Mouse (Mus musculus): ENCODE results near the gene Lrrc74b. TPM values are rescaled to one million over a fixed set of nuclear protein-coding genes. Genes with fewer than 3 reads are reported as not detected.
"Not testable (repeated sequence)": the region's sequence is repeated elsewhere in the genome, so short reads cannot be mapped to it uniquely, and the experiment has no call there.

Lrrc74b gene
- polyA plus RNA-seq, 1 experiment from 2014 or later, result 0.03 TPM

DNA sequence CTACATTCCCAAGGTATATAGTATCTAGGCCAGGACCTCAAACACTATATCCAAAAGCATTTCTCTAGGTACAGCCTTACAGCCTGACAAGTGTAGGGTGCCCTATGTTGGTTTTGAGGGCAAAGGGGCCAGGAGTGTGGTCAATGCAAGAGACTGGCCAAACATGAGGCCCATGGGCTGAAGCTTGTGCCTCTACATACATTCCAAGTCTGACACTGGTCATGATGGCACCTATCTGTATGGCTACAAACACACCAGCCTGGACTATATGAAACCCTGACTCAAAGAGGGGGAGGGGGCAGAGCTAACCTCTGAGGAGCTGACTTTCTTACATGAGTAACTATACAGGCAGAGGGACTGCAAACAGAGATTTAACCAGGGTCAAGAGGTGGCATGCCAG, 33.4 kb downstream of the Lrrc74b start:
- no peaks in the 10 kb centered on the region for H3K27me3 ChIP-seq
- ChIA-PET POLR2A (interaction anchor here (0.9 to 1.3 kb wide), 2 partner anchors 10 to 35 kb away, joined by 3 to 6 read pairs; no protein-coding TSS in a partner anchor), CTCF (interaction anchor here (3.3 kb wide), 1 partner anchor 9 kb away, joined by 11 read pairs; no protein-coding TSS in a partner anchor)
- DNase-seq (ENCODE audit: low read depth, low spot score) (no peak), ATAC-seq (no peak)
- in situ Hi-C loops (cut with MboI; ENCODE audit: low pct_unique_long_range_greater_than_20kb), result no loop called here
- no peak for TF ChIP-seq CTCF (IDR thresholded peaks at IDR 0.05)

DNA sequence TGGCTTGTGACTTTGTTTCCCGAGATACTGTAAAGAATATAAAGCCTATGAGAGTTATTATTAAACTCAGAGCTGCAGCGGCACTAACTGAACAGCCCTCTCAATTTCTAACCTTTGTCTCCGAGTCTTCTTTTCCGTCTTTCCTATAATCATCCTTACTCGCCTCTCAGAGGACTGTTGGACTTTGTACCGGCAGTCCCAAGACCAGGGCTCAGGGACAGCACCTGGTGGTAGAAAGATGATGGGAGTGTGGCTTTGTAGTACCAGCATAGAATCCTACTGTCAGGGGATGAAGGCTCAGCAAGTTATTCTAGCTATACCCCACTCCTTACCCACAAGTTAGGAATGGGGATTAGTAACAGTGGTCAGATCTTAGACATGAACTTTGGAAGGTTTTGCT, 34.8 kb downstream of the Lrrc74b start:
- in situ Hi-C loops (cut with MboI; ENCODE audit: low pct_unique_long_range_greater_than_20kb), result no loop called here
- no peak for ATAC-seq

DNA sequence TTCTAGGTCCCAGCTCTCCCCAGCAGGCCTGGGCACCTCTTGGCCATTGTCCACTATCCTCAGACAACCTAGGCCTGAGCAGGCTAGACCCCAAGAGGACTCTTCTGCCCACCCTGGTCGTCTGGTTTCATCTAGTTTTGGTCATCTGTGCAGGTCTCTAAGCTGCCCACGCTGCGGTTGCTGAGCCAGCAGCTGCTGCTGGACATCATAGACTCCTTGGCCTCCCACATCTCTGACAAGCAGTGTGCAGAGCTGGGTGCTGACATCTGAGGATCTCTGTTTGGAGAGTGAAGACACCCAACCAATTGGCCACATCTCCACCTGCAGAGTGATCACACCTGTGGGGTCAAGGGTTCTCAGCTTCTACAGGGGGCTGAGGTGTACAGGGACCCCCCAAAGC, 35.5 kb downstream of the Lrrc74b start:
- ChIA-PET CTCF (interaction anchor here (1.1 kb wide), 1 partner anchor 50 kb away, joined by 3 read pairs; no protein-coding TSS in a partner anchor), POLR2A (no interaction called here)
- ATAC-seq (no peak), DNase-seq (ENCODE audit: low read depth, low spot score) (no peak)
- in situ Hi-C loops (cut with MboI; ENCODE audit: low pct_unique_long_range_greater_than_20kb), result no loop called here
- TF ChIP-seq CTCF (IDR thresholded peaks at IDR 0.05), result no peak
- no peaks in the 10 kb centered on the region for H3K27me3 ChIP-seq

More for the DNA sequence above, 34.8 kb downstream of the Lrrc74b start:
- ChIA-PET POLR2A (no interaction called here), CTCF (no interaction called here)
- no peaks in the 10 kb centered on the region for H3K27me3 ChIP-seq
- no peak for TF ChIP-seq CTCF (IDR thresholded peaks at IDR 0.05)
- DNase-seq (ENCODE audit: low read depth, low spot score), result no peak

DNA sequence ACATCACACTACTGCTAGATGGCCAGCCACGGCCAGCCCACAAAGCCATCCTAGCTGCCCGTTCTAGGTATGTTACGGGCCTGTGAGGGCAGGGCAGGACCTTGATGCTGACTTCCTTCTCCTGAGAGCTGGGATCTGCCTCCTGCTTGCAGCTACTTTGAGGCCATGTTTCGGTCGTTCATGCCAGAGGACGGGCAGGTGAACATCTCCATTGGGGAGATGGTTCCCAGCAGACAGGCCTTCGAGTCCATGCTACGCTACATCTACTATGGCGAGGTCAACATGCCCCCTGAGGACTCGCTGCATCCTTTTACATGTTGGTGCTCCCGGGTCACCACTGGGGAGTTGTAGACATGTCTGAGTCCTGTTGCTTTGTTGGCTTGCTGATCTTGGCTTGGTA, 36.9 kb downstream of the Lrrc74b start:
- no peaks in the 10 kb centered on the region for H3K27me3 ChIP-seq
- ATAC-seq, result no peak
- CTCF ChIA-PET, result no interaction called here
- TF ChIP-seq CTCF (IDR thresholded peaks at IDR 0.05), result no peak
- no peak for DNase-seq (ENCODE audit: low read depth, low spot score)
- in situ Hi-C loops (cut with MboI; ENCODE audit: low pct_unique_long_range_greater_than_20kb), result no loop called here
- POLR2A ChIA-PET, result no interaction called here

DNA sequence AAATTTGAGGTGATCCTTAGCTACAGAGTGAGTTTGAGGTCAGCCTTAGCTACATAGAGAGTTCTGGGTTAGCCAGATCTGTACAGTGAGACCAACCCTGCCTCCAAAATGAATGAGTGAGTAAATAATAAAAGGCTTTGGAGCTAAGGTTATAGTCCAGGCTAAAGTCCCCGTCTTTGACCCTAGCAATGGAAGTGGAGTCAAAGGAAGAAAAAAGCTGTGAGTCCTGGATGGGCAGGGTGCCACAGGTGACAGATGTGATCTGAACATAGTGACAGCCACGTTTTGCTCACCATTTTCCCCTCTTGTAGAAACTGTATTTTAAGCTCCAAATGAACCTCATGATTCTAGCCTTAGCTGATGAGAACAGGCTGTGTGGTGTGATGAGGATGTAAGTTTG, 42.1 kb downstream of the Lrrc74b start:
- H3K27me3 ChIP-seq, result no peaks in the 10 kb centered on the region
- no peak for TF ChIP-seq CTCF (IDR thresholded peaks at IDR 0.05)
- DNase-seq (ENCODE audit: low read depth, low spot score) (no peak), ATAC-seq (no peak)
- ChIA-PET CTCF (interaction anchor here (1.1 to 2.1 kb wide), 4 partner anchors 9 to 45 kb away, joined by 3 to 11 read pairs (median 6); no protein-coding TSS in a partner anchor), POLR2A (interaction anchor here (1.3 kb wide), 1 partner anchor 10 kb away, joined by 3 read pairs; no protein-coding TSS in a partner anchor)
- in situ Hi-C loops (cut with MboI; ENCODE audit: low pct_unique_long_range_greater_than_20kb), result no loop called here

DNA sequence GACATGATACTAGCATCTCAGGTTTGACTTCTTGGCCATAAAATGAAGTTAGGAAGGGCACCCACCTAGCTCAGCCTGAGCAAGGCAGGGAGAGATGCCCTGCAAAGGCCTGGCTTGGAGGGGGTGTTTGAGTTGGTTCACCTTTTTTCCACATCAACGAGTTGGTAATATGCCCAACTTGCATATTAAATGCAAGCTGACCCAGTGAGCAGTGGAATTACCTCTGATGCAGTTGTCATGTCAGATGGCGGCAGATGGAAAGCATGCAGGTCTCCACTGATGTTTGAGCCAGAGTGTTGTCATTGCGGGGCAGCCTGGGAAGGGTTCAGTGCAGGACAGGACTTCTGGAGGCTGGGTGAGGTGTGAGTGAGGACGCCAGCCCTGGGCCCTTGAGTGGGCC, 49.6 kb downstream of the Lrrc74b start:
- ChIA-PET CTCF (interaction anchor here (1.1 kb wide), 1 partner anchor 37 kb away, joined by 3 read pairs; no protein-coding TSS in a partner anchor), POLR2A (no interaction called here)
- DNase-seq (ENCODE audit: low read depth, low spot score) (no peak), ATAC-seq (no peak)
- no peak for TF ChIP-seq CTCF (IDR thresholded peaks at IDR 0.05)
- in situ Hi-C loops (cut with MboI; ENCODE audit: low pct_unique_long_range_greater_than_20kb), result no loop called here
- no peaks in the 10 kb centered on the region for H3K27me3 ChIP-seq

DNA sequence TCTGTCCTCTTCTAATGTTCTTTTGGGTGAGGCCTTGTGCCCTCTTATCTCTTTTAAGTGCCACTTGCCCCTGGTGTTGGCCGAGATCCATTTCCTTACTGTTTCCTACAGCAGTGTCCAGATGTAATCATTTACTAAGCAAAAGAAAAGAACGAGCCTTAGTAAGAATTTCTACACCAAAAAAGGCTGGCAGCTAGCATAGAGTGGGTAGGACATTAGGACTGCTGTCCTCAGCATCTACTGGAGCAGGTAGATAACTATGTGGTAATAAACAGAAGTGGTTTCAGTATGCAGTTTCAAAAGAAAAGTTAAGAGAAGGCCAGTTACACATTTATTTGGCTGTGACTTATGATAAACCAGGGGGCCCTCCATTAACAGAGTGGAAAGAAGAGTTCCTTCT, 50.4 kb downstream of the Lrrc74b start:
- ChIA-PET CTCF (interaction anchor here (1.0 to 1.1 kb wide), 2 partner anchors 8 to 37 kb away, joined by 3 to 5 read pairs; no protein-coding TSS in a partner anchor), POLR2A (interaction anchor here (2.7 kb wide), 1 partner anchor 19 kb away, joined by 10 read pairs; the partner anchor contains the start of gene Thap7)
- DNase-seq (ENCODE audit: low read depth, low spot score), result no peak
- no peak for TF ChIP-seq CTCF (IDR thresholded peaks at IDR 0.05)
- ATAC-seq, result no peak
- no peaks in the 10 kb centered on the region for H3K27me3 ChIP-seq
- in situ Hi-C loops (cut with MboI; ENCODE audit: low pct_unique_long_range_greater_than_20kb), result no loop called here

DNA sequence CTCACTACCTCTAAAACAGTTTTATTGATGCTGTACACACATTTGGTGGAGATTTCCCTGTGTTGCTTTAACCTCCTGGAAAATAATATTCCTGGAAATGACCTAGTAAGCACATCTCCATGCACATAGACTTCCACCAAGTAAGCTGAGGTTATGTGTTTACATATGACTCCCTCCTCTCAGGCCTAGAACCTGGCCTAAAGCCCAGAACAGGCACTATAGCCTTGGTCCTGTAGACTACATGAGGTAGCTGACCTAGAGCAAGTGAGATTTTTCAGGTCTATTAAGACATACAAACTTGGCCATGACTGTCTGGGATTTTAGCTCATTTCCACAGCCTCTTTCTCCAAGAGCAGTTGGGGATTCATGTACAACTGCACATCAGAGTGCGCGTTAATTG, 50.9 kb downstream of the Lrrc74b start:
- ATAC-seq, result no peak
- DNase-seq (ENCODE audit: low read depth, low spot score), result no peak
- H3K27me3 ChIP-seq, result no peaks in the 10 kb centered on the region
- in situ Hi-C loops (cut with MboI; ENCODE audit: low pct_unique_long_range_greater_than_20kb), result no loop called here
- TF ChIP-seq CTCF (IDR thresholded peaks at IDR 0.05), result no peak
- ChIA-PET CTCF (interaction anchor here (1.0 to 3.9 kb wide), 3 partner anchors 8 to 36 kb away, joined by 3 to 23 read pairs (median 5); no protein-coding TSS in a partner anchor), POLR2A (interaction anchor here (2.7 kb wide), 1 partner anchor 20 kb away, joined by 10 read pairs; the partner anchor contains the start of gene Thap7)

DNA sequence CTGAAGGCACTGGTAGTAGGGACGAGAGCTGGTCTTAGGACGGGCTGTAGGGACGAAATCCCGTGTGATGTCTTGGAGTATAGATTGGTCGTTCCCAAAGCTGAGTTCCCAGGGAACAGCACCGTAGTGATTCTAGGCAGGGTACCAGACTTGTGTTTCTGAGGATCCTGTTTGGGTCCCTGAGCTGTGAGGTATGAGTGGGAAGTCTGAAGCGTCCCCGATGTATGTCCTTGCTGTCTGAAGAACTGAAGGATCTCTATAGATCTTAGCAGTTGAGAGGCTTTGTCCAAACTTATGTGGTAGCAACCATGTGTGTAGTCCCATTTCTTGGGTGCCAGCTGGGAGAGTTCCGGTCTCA, 51.8 kb downstream of the Lrrc74b start:
- ATAC-seq (no peak), DNase-seq (ENCODE audit: low read depth, low spot score) (no peak)
- TF ChIP-seq CTCF (IDR thresholded peaks at IDR 0.05), result no peak
- CTCF ChIA-PET, result interaction anchor here (1.3 to 3.9 kb wide), 3 partner anchors 10 to 36 kb away, joined by 3 to 23 read pairs (median 4); no protein-coding TSS in a partner anchor
- POLR2A ChIA-PET, result interaction anchor here (1.0 to 2.7 kb wide), 3 partner anchors 10 to 21 kb away, joined by 3 to 10 read pairs (median 4); partner anchors contain the start of gene Thap7
- H3K27me3 ChIP-seq, result no peaks in the 10 kb centered on the region
- in situ Hi-C loops (cut with MboI; ENCODE audit: low pct_unique_long_range_greater_than_20kb), result no loop called here

DNA sequence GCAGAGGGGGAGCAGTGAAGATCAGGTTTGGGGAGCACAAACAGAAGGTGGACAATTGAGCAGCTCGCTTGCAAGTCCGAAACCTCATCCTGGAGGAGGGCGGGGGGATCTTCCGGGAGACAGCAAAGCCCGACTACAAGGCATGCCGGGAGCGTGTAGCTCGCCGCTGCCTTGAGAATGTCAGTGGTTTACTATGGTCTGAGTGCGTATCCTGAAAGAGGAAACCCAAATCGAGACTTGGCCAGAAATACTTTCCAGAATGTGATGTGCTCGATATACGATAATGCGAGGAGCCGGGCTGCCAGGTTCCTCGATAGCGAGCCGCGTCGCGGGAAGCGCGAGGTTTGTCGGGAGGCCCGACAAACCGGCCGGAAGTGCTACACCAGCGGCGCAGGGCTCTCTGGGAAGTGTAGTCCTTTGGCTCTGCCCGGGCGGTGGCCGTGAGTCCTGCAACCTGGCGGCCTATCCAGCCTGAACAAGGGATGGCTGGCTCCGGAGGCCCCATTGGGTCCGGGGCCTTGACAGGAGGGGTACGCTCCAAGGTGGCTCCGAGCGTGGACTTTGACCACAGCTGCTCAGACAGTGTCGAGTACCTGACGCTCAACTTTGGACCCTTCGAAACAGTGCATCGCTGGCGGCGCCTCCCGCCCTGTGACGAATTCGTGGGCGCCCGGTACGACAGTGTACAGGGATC, 52.4 kb downstream of the Lrrc74b start, which contains the start of gene Lztr1:
TSS of gene Lztr1 (plus strand) at position 143 of the 694 bp plus-strand sequence.
- TF ChIP-seq CTCF (IDR thresholded peaks at IDR 0.05), result no peak
- ChIA-PET CTCF (interaction anchor here (1.3 to 3.9 kb wide), 3 partner anchors 9 to 35 kb away, joined by 3 to 23 read pairs (median 4); no protein-coding TSS in a partner anchor), POLR2A (interaction anchor here (1.0 to 2.7 kb wide), 3 partner anchors 10 to 21 kb away, joined by 3 to 10 read pairs (median 4); partner anchors contain the start of gene Thap7)
- in situ Hi-C loops (cut with MboI; ENCODE audit: low pct_unique_long_range_greater_than_20kb), result no loop called here
- ATAC-seq (peak; percentile 94), DNase-seq (ENCODE audit: low read depth, low spot score) (no peak)
- H3K27me3 ChIP-seq, result no peaks in the 10 kb centered on the region

DNA sequence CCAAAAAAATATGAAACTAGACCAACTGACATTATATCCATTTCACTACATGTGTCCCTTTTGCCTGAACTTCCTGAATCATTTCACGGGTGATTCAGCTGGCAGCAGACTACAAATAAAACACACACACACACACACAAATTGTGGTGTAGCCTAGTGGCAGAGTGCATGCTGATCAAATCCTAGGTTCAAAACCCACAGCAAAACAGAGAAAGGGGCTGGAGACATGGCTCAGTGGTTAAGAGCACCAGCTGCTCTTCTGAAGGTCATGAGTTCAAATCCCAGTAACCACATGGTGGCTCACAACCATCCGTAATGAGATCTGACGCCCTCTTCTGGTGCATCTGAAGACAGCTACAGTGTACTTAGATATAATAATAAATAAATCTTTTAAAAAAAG, 53.0 kb downstream of the Lrrc74b start:
- DNase-seq (ENCODE audit: low read depth, low spot score); in situ Hi-C loops (cut with MboI; ENCODE audit: low pct_unique_long_range_greater_than_20kb); H3K27me3 ChIP-seq; ATAC-seq: not testable (repeated sequence)
- ChIA-PET CTCF (interaction anchor here (0.8 to 3.9 kb wide), 3 partner anchors 9 to 34 kb away, joined by 3 to 23 read pairs (median 4); no protein-coding TSS in a partner anchor), POLR2A (interaction anchor here (1.2 to 2.7 kb wide), 2 partner anchors 12 to 22 kb away, joined by 6 to 10 read pairs; partner anchors contain the start of gene Thap7)
